Mouse (Mus musculus): ENCODE results near the gene Ajap1. TPM values are rescaled to one million over a fixed set of nuclear protein-coding genes. Genes with fewer than 3 reads are reported as not detected.
A peak's percentile ranks its signal among the peaks of the same experiment; 100 is the strongest.

The Ajap1 gene
- total RNA-seq, 2 experiments from 2014 or later: 48.3 to 49.0 TPM

DNA sequence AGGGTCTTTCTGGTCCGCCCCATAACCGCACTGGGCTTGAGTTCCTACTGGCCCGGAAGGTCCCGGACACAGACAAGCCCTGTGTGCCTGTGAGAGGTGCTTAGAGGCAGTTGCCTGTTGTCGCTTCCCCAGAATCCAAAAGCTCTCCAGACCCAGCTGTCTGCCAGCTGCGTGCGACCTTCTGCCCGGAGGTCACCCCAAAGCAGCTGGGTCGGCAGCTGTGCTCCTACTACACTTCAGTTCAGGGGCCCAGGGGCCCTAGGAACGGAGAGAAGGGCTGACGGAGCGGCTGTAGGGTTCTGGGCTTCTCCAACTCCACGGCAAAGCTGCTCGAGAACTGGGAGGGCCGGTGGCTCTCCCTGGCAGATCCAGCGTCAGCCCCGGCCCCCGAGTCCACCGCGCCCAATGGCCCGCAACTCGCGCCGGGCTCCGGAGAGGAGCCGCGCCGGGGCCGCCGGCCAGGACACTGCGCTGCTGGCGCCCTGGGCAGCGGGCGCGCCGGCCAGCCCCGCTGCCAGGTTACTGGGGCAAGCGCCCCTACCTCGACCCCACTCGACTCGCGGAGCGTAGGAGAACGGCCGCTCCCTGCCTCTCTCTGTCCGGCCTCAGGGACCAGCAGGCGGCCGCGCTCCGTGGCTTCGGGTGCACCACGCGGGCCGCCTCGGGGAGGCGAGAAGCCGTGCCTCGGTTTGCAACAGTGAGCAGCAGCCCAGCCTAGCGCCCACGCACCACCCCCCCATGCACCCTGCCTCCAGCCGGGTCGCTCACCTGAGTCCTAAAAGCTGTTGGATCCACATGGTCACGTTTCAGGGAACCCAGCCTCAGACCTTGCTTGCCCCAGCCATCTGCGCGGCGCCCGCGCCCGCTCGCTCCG is 1.0 kb downstream of the Ajap1 start:
- no peak for DNase-seq (ENCODE audit: low spot score in 2 of 2)
- TF ChIP-seq CTCF (conservative IDR thresholded peaks at IDR 0.05): no peak
- Histone ChIP-seq H3K27ac (peak overlapping the region; percentile 95), H3K4me3 (peak overlapping the region; percentile 73)

DNA sequence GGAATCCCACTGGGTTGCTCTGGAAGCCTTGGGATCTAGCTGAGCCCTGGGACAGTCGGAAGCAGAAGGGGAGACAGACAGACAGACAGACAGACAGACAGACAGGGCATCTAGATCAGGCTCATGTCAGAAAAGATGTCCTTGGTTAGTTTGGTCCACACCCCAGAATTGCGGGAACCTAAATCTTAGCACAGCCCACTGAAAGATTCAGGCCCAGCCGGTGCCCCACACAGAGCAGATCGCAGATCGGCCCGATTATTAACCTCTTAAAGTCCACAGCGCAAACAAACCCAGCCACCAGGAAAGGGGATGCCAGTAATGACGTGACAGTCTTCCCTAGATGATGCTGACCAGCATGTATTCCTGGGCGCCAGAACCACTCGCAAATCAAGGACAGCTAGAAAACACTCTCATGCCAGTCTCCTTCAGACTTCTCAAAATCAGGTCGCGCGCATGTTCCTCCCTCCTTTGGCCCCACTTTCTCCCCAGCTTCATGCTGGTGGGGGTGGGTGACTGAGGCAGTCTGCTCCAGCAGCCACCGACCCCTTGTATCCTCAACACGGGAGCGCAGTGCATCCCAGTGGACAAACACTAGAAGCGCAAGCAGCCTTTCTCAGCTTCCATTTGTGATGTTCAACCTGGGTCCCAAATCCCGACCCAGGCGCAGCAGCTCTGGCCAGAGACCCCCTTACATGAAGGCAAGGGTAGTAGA is 1.9 kb downstream of the Ajap1 start:
- DNase-seq (ENCODE audit: low spot score in 2 of 2): peak; percentile 77 to 81
- Histone ChIP-seq H3K4me3 (peak overlapping the region; percentile 73), H3K27ac (peak overlapping the region; percentile 95)
- TF ChIP-seq CTCF (conservative IDR thresholded peaks at IDR 0.05): peak; percentile 89

GRCm38 (mm10) chr4:153479144-153479543 is 3.5 kb downstream of the Ajap1 start:
- DNase-seq (ENCODE audit: low spot score in 2 of 2): no peak
- Histone ChIP-seq H3K27ac (peak overlapping the region; percentile 61), H3K4me3 (peak overlapping the region; percentile 37)
- no peak for TF ChIP-seq CTCF (conservative IDR thresholded peaks at IDR 0.05)

GRCm38 (mm10) chr4:153473480-153474252 is 8.9 kb downstream of the Ajap1 start:
- H3K4me3 ChIP-seq: no peak overlapping the region
- H3K27ac ChIP-seq: no peak overlapping the region
- DNase-seq (ENCODE audit: low spot score in 2 of 2): no peak
- peak; percentile 67 for TF ChIP-seq CTCF (conservative IDR thresholded peaks at IDR 0.05)

DNA sequence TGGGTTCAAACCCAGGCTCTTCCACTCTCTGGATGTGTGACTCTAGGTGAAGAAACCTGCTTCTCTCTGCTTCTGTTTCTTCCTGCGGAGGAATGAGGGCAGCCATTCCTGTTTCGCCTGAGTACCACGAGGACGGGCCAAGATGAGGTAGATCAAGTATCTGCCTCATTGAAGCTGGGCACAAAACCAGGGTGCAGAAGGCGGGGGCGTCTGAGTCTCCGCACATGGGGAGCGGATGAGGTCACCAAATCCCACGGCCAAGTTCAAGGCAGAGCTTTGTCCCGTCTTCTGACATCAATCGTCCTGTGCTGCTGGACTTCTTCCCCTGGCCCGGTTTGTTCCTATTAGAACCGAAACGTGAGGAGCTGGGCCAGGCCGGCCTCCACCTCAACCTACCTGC is 12.9 kb downstream of the Ajap1 start:
- H3K27ac ChIP-seq: no peak overlapping the region
- no peak overlapping the region for H3K4me3 ChIP-seq
- no peak for TF ChIP-seq CTCF (conservative IDR thresholded peaks at IDR 0.05)
- DNase-seq (ENCODE audit: low spot score in 2 of 2): no peak

DNA sequence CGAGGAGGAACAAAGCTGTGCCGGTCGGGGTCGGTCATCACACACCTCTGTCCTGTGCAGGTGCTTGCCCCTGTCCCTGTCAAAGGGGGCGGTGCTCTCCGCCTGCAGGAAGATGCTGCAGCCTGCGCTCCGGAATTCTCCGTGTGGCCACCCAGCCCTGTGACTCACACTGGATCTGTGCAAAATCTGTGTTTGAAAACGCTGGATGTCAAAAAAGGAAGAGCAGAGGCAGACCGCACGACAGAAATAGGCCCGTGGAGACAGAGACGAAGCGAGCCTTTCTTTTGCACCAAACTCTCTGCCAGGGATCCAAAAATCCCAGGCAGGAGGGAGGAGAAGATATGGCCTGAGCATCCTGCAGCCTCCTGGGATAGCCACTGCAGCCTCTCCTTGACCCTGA is 22.7 kb downstream of the Ajap1 start:
- DNase-seq (ENCODE audit: low spot score in 2 of 2): peak; percentile 51 to 61
- Histone ChIP-seq H3K27ac (peak overlapping the region; percentile 78), H3K4me3 (no peak overlapping the region)
- no peak for TF ChIP-seq CTCF (conservative IDR thresholded peaks at IDR 0.05)

DNA sequence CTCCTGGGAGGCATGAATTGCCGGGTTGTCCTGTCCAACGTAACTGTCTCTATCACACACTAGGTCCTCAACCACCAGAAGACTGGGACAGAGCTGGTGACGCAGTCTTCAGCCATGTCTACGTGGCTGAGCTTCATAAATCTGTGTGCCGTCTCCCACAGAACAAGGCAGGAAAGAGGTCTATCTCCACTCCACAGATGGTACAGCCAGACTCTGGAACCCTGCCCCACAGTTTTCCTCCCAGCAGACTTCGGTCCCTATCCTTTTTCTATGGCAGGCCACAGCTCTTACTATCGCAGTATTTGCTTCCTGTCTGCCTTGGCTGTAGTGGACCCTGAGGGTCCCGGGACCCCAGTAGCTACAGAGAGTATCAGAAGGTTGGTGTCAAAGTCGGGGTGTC is 23.1 kb downstream of the Ajap1 start:
- Histone ChIP-seq H3K4me3 (no peak overlapping the region), H3K27ac (peak overlapping the region; percentile 78)
- DNase-seq (ENCODE audit: low spot score in 2 of 2): peak in 1 of 2 experiments; percentile 46
- TF ChIP-seq CTCF (conservative IDR thresholded peaks at IDR 0.05): no peak

DNA sequence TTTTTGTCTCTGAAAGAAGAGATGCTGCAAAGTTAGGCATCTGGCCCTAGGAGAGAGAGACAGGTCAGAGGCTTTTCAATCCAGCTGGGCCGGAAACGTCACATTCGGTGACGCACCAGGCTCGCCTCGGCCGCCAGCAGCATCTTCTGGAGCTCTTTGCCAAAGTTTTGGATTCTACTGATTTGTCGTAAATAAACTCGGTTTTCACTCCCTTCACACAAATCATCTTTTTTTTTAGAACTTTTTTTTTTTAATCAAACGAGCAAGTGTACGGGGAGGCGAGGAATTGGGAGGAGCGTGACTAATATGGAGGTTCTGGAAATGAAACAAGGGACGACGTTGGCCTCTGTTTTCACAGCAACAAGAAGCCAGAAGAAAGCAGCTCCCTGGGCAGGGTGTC is 23.8 kb downstream of the Ajap1 start:
- Histone ChIP-seq H3K4me3 (no peak overlapping the region), H3K27ac (no peak overlapping the region; the same call in 1 of the 2 replicates)
- TF ChIP-seq CTCF (conservative IDR thresholded peaks at IDR 0.05): no peak
- no peak for DNase-seq (ENCODE audit: low spot score in 2 of 2)

DNA sequence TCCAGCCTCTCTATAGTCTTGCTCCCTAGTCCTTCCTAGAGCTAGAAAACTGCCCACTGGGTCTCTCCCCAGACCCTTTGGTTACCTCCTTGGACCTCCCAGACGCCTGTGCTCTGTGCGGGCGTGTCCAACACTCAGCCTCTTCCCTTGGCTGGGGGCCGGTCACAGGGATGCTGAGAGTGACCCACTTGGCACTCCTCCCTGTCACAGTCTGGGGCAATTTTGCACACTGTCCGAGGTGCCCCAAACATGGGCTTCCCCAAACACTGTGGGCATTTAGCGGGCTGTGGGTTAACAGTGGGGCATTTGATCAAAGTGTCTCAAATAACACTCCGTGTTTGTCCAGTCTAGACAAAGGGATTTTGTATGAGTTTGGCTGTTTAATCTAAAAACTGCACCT is 29.1 kb downstream of the Ajap1 start:
- Histone ChIP-seq H3K27ac (no peak overlapping the region), H3K4me3 (no peak overlapping the region)
- no peak for DNase-seq (ENCODE audit: low spot score in 2 of 2)
- TF ChIP-seq CTCF (conservative IDR thresholded peaks at IDR 0.05): no peak

GRCm38 (mm10) chr4:153451516-153451915 is 31.1 kb downstream of the Ajap1 start:
- Histone ChIP-seq H3K4me3 (no peak overlapping the region), H3K27ac (no peak overlapping the region)
- DNase-seq (ENCODE audit: low spot score in 2 of 2): no peak
- no peak for TF ChIP-seq CTCF (conservative IDR thresholded peaks at IDR 0.05)

- Histone ChIP-seq H3K4me3 (no peak overlapping the region), H3K27ac (peak overlapping the region; percentile 69)
- no peak for TF ChIP-seq CTCF (conservative IDR thresholded peaks at IDR 0.05)
- DNase-seq (ENCODE audit: low spot score in 2 of 2): no peak
These were observed 40.1 kb downstream of the Ajap1 start for GRCm38 (mm10) chr4:153442522-153442921.

- no peak for TF ChIP-seq CTCF (conservative IDR thresholded peaks at IDR 0.05)
- Histone ChIP-seq H3K4me3 (no peak overlapping the region), H3K27ac (peak overlapping the region; percentile 98)
- peak; percentile 39 to 60 for DNase-seq (ENCODE audit: low spot score in 2 of 2)
These were observed 42.7 kb downstream of the Ajap1 start for GRCm38 (mm10) chr4:153439868-153440267.

DNA sequence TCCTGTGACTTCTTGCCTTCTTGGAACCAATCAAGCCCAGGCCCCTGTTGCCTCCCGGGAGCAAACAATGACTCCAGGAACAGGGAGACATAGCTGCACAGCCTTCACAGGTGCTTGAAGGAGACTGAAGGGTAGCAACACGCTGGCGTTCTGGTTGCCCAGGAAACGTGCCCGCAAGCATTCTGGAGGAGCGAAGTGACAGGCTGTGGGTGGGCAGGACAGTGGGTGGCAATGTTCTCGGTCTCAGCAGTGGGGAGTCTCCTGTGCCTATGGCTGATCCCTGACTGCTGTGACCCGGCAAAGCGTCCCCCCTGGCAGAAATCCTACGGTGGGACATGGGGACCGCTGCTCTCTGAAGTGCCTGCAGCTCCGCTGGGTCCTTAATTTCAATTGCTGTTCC is 43.6 kb downstream of the Ajap1 start:
- Histone ChIP-seq H3K27ac (peak overlapping the region; percentile 98), H3K4me3 (no peak overlapping the region)
- DNase-seq (ENCODE audit: low spot score in 2 of 2): peak; percentile 82 to 90
- no peak for TF ChIP-seq CTCF (conservative IDR thresholded peaks at IDR 0.05)
